Mouse (Mus musculus): ENCODE data around the gene Scn7a. TPM values are rescaled to one million over a fixed set of nuclear protein-coding genes. Genes with fewer than 3 reads are reported as not detected.

Gene Scn7a
- 0.26 and 0.65 TPM in 2 replicates for polyA plus RNA-seq (2012; rRNA removed)

GRCm38 (mm10) chr2:66784765-66785164 is at the start of gene Scn7a:
Gene Scn7a (minus strand): TSS chr2:66784914.

DNA sequence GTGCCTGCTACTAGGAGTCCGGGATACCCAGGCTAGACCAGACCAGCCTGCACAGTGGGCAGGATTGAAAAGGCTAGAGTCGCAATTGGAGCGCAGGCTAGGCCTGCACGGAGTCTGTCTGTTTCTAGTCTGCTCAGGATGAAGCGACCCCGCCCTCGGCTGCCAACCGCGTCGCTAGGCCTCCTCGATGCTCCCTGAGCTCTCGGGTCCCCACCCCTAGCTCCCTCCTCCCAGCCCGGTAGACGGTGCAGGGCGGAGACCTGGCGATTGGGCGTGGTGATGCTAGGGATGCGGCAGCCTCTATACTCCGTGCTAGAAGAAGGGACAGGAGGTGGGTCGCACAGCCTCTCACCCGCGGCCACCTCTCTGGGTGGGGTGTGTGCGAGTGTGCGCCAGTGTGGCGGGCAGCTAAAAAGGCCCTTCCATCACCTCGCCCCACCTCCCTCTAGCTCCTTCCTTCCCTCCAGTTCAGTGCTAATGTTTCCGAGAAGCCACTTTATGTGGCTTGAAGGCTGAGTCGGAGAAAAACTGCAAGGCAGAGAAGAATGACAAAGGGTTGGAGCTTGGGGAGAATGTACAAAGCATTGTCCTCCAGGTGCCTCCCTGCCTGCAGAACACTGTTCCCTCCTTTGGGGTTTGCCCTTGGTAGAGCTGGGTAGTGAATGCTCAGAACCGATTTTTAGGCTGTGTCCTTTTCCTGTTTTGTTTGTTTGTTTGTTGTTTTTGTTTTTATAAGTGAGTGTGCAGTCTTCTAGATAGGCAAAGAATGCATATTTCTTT is 149.9 kb downstream of the Scn7a start, which contains the start of gene Scn9a:
TSS of gene Scn9a (minus strand) at position 383 of the 780 bp plus-strand sequence.

Other genes with a start within 250 kb of the Scn7a start
- 1.7 and 3.9 TPM in 2 replicates for gene Scn9a, start 150.0 kb downstream of the Scn7a start, polyA plus RNA-seq (2012; rRNA removed)